Mouse (Mus musculus) brain, embryonic 14.5 days (tissue): Measurements from ENCODE around the gene Notch2. TPM values are rescaled to one million over a fixed set of nuclear protein-coding genes. Genes with fewer than 3 reads are reported as not detected.

Experiments
- DNase-seq: peaks from one replicate; pipeline ENCODE4 v3.0.0-alpha.2; 2011; ENCODE audit warnings: low read depth
- CTCF ChIP-seq: fragments of 200-500 bp; IDR thresholded peaks from 2 replicates; pipeline ENCODE4 v1.5.1; 2012; ENCODE audit warnings: inconsistent platforms, mild to moderate bottlenecking, moderate library complexity, borderline replicate concordance; ENCODE audit not compliant: insufficient read depth, insufficient read length; ENCODE audit errors: extremely low read depth
- POLR2A ChIP-seq: fragments of 200-500 bp; IDR thresholded peaks from 2 replicates; pipeline ENCODE4 v1.6.1; 2012; ENCODE audit warnings: mild to moderate bottlenecking, inconsistent platforms, borderline replicate concordance; ENCODE audit not compliant: poor library complexity, insufficient read depth, insufficient read length, severe bottlenecking; ENCODE audit errors: extremely low read depth
- polyA plus RNA-seq: library from polyadenylated mRNA; depleted of rRNA; stranded (reverse); fragments of >200 nt; gene quantifications from 2 replicates; pipeline ENCODE4 v1.2.3, GENCODE M21; 2012

Gene Notch2
- polyA plus RNA-seq, 1 experiment = 18.2 TPM

DNA sequence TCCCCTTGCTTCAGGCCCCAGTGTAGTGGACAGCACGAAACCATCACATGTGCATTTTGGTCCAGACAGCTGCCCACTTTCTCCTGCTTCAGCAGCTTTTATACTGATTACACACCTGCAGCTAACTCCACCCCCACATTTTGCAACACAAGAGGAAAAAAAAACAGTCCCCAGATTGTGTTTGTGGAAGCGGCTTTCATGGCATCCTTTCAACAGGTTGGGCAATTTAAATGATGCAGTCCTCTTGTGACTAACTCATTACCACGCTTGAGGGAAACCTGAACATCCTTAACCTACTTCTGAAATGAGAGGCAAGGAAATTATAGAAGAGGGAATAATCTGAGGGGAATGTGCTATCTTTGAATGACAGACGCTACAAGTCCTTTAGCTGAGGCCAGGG lies 15.0 kb upstream of the Notch2 start:
- TF ChIP-seq POLR2A (no peak), CTCF (no peak)
- DNase-seq = no peak

GRCm38 (mm10) chr3:98003558-98003957 lies 9.8 kb upstream of the Notch2 start:
- TF ChIP-seq CTCF (no peak), POLR2A (no peak)
- DNase-seq = no peak

DNA sequence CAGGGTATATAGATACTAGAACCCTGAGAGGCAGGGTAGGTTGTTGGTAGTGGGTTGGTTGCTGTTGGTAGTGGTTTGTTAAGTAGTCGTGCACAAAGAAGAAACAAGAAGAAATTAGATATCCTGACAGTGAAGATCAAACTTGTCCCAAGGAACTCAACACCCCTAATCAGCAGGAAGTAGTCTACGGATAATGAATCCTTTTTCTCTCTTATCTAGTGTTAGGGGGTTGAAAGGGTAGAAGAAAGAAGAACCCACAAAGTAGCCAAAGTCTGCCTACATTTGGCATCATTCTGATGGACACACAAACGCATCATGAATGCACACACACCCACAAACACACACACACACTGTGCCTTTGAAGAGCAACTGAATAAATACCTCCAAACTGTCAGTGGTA lies 9.1 kb upstream of the Notch2 start:
- TF ChIP-seq CTCF (no peak), POLR2A (no peak)
- no peak for DNase-seq

GRCm38 (mm10) chr3:98005306-98005705 lies 8.0 kb upstream of the Notch2 start:
- no peak for DNase-seq
- TF ChIP-seq CTCF = no peak
- TF ChIP-seq POLR2A = no peak

DNA sequence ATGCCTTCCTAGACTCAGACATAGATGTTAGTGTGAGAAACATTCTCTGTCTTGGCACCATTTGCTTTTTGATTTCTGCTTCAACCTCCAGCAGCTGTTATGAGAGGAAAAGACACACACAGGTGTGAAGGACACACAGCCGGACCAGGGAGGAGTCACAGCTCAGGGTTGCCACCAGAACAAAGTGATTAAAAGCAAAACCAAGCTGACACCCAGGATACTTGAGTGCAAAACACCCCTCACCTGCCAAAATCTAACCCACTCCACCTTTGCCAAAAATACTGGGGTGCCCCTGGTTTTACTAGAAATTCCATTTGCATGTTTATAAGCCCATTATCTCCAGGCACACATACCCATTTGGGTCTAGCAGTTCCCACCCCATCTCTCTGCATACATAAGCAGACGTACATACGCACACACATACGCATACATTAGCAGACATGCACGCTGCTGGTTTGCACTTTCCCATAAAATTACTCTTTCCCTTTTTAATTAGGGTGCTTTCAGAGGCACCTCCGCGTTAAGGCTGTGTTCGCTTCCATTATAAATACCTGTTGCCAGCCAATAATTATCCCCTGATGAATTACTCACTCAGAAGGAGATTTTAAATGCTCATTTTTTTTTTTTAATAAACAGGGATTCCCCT lies 7.2 kb upstream of the Notch2 start:
- TF ChIP-seq CTCF (no peak), POLR2A (no peak)
- DNase-seq = no peak

DNA sequence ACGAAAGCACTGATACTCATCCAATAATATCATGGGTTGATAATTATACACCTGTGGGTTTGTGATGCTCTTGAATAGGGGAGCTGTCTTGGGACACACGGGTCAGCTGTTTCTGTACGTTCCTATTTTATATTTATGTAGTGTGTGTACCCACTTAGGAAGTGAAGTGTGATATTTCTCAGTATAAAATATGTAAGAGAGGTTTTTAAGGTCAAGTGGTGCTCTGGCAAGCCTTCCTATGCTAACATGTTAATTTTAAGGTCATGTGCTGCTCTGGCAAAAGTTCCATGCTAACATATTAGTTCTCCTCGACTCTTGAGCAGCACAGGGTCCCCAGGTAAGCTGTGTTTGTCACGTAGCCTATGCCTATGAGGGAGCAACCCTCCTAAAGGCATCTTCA lies 6.4 kb upstream of the Notch2 start:
- no peak for DNase-seq

GRCm38 (mm10) chr3:98008143-98008542 lies 5.2 kb upstream of the Notch2 start:
- no peak for TF ChIP-seq POLR2A
- TF ChIP-seq CTCF = no peak
- no peak for DNase-seq

More for the DNA sequence above, 6.4 kb upstream of the Notch2 start:
- TF ChIP-seq POLR2A = no peak
- no peak for TF ChIP-seq CTCF

DNA sequence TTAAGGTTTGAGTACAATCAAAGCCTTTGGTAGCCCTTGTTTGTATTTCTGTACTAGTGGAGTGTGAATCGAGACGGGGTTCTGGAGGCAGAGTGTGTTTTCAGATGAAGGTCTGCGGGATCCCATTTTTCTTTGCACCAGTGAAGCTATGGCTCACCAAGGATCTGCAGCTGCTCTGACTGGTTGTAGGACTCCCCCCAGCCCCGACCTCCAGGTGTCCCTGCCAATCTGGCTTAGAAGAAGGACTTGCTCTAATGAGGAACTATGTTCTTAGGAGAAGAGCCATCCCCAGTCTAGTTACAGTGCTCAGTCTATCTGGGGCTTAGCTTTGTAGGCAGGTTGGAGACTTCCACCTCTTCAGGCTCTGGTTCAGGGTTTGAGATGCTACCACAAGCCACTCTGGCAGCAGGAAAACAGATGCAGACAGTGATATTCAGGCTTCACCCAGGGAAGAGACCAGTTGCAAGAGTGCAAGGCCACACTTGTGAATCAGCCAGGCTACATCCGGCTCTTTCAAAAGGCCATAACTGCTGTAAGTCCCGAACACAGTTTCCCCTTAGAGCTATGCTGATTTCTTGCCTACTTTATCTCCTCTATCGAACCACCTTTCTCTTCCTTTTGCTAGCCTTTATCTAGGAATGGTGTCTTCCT lies 4.0 kb upstream of the Notch2 start:
- no peak for DNase-seq
- TF ChIP-seq CTCF (no peak), POLR2A (no peak)

GRCm38 (mm10) chr3:98013086-98013400 lies 284 bp upstream of the Notch2 start:
- TF ChIP-seq POLR2A (no peak), CTCF (no peak)
- no peak for DNase-seq

GRCm38 (mm10) chr3:98015205-98016171 lies 2.2 kb downstream of the Notch2 start:
- TF ChIP-seq POLR2A (no peak), CTCF (no peak)
- DNase-seq = peak; percentile 89

DNA sequence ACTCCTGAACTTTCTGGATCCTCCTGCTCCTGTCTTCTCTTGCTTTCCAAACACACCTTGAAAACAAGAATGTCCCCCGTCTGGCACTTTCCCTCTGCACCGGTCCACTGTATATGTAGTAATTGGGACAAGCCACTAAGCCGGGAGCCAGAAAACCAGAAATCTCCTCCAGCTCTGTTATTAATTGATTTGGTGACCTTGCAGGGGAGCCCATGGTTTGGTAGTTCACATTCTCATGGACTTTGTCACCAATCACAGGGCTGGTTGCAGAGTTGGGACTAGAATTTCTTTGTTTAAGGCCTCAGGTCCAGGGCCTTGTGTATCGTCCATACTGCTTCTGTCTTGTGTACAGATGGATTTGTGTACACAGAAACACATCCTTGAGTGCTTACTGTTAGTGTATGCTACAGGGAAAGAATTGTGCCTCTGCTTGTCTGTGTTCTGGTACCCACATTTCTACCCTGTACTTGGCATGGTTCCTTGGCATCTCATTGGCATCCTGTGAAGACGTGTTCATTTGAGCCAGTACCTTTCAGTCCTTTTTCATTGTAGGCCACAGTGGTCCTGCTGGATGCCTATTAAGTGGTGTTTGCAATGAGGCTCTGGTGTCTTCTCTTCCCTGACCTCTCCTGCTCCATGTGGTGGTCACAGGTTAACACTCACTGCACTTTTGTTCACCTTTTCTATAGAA lies 3.7 kb downstream of the Notch2 start:
- peak; percentile 53 for DNase-seq
- TF ChIP-seq POLR2A = no peak
- TF ChIP-seq CTCF = no peak

- TF ChIP-seq CTCF (no peak), POLR2A (no peak)
- DNase-seq = no peak
Observed at GRCm38 (mm10) chr3:98018187-98018586, 4.9 kb downstream of the Notch2 start.
